Mouse (Mus musculus) lung, postnatal 0 days (tissue): ENCODE measurements at regions not wholly inside any gene's neighbourhood (a gene's known extent, or its start where the extent isn't known, plus 50 kb on each side); places are given as distances from the start of the nearest gene placed in this dataset.

Source experiments
- CTCF ChIP-seq: IDR thresholded peaks from 2 replicates; pipeline ENCODE4 v1.5.1; 2016; ENCODE audit warnings: antibody characterized with exemption, mild to moderate bottlenecking
- EP300 ChIP-seq: IDR thresholded peaks from 2 replicates; pipeline ENCODE4 v1.6.1; 2016; ENCODE audit warnings: antibody characterized with exemption, mild to moderate bottlenecking, control low read depth

DNA sequence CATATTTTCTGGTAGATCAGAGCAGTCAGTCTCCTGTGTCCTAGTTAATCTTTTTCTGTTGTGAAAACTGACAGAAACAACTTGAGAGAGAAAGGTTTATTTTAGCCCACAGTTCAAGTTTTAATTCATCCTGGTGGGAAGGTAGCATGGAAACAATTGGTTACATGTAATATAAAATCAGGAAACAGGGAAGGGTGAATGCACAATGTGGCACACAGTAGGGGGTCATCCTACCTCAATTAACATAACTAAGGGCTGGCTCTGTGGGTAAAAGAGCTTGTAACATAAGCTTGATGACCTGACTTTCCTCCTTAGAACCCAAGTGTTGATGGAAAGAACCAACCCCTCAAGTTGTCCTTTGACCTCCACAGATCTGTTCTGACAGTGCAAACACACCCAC lies 227.1 kb downstream of the Ikzf2 start:
- no peak for TF ChIP-seq CTCF
- TF ChIP-seq EP300 = no peak
